Comparison of ENCODE assay signal across 14 mouse cellular contexts in the genomic region with DNA sequence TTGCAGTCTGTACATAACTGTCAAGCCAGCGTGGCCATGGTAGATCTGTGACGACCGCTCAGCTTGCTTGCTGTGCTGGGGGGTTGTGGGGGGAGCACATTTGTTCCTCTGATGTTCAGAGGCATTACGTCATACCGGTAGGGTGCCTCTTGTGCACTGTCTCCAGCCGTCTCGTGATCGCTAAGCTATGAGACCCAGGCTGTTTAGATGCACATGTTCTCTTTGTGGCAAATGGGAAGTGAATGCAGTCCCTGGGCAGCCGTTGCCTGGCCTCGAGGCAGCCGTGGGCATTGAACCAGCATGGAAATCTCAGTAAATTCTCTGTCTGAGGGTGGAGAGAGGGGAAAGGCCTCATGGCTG. TPM values are rescaled to one million over a fixed set of nuclear protein-coding genes. Genes with fewer than 3 reads are reported as not detected.
DNase-seq lines count a peak whose midpoint lies in the region; ATAC-seq lines count a peak whose summit lies in the region.
"Had no signal": no experiment of that assay in that cellular context is flagged by ENCODE, and none has a peak within 500 bp of the region (broad histone marks: within the 10 kb centered on the region; RNA-seq: fewer than 3 reads in every experiment).

No protein-coding gene starts in this region.

- H3K27me3 ChIP-seq in heart, embryonic 16.5 days (ENCODE audit: control insufficient read depth, insufficient read depth, low read length), result no peaks in the 10 kb centered on the region

- H3K27ac ChIP-seq in heart, embryonic 16.5 days (ENCODE audit: low read length), result peak overlapping the region; percentile 77
- H3K27ac ChIP-seq: gastrocnemius, adult 2 months; kidney, postnatal 0 days; macrophage had no signal

- H3K9me3 ChIP-seq in heart, embryonic 16.5 days (replicated peaks; ENCODE audit: control insufficient read depth, low read length), result no peaks in the 10 kb centered on the region
- H3K9me3 ChIP-seq: G1E had no signal

- WGBS in heart, embryonic 16.5 days, result 40% methylated on average over 11 of the region's 11 CpGs

- no peak for DNase-seq in heart, postnatal 10 days
- peak; percentile 76 for DNase-seq in A20 (ENCODE audit: low read depth, low spot score)
- peak; percentile 84 for DNase-seq in T-cell, adult 2 months (ENCODE audit: low spot score)
- DNase-seq in kidney, postnatal 10 days, result no peak
- no peak for DNase-seq in left cerebral cortex, postnatal 36 days (ENCODE audit: low spot score in 2 of 2)
- DNase-seq in left cerebral cortex, postnatal 25 days (ENCODE audit: low spot score in 2 of 2), result no peak
- DNase-seq: adrenal gland, postnatal 25 days; gastrocnemius, adult 2 months; left cerebral cortex, postnatal 4 days had no signal

- ATAC-seq in heart, embryonic 16.5 days (replicated peaks; ENCODE audit: extremely low read depth, insufficient read depth, low FRiP score), result no peak; the same call in 1 of the 2 replicates
- ATAC-seq in megakaryocyte-erythroid progenitor cell, adult 5-6 weeks (replicated peaks; ENCODE audit: low FRiP score, low TSS enrichment, poor library complexity, severe bottlenecking), result peak; percentile 36; the same call in 1 of the 2 replicates

- intact Hi-C loops in heart, postnatal 10 days (cut with DNase I), result no loop called here
- intact Hi-C loops in left cerebral cortex, postnatal 36 days (cut with DNase I), result no loop called here
- intact Hi-C loops in left cerebral cortex, postnatal 25 days (cut with DNase I), result no loop called here

- H3K4me3 ChIP-seq in heart, embryonic 16.5 days (ENCODE audit: low read length), result no peak overlapping the region
- H3K4me3 ChIP-seq: gastrocnemius, adult 2 months had no signal

- peaks cover 13% of the 10 kb centered on the region for H3K36me3 ChIP-seq in heart, embryonic 16.5 days (ENCODE audit: control insufficient read depth, insufficient read depth)

- peaks cover 51% of the 10 kb centered on the region for H3K4me1 ChIP-seq in heart, embryonic 16.5 days (ENCODE audit: control insufficient read depth, insufficient read depth, low read length)

- peak overlapping the region; percentile 30 for H3K4me2 ChIP-seq in heart, embryonic 16.5 days (ENCODE audit: low read depth, low read length)

- peak overlapping the region; percentile 49 for H3K9ac ChIP-seq in heart, embryonic 16.5 days (ENCODE audit: low read length)

RNA-seq across cellular contexts. Expression of a gene that starts 27.7 kb away (rescaled TPM):
- polyA plus RNA-seq in heart, embryonic 16.5 days (2015; fragmentation: Nextera tagmentation; extraction: Ambion mirVana), result 20.4 and 23.2 TPM in 2 replicates
- 10 to 100 TPM; 26.0 to 38.4 TPM for total RNA-seq in heart, postnatal 10 days (2021)
- total RNA-seq in megakaryocyte-erythroid progenitor cell, adult 5-6 weeks (2014; fragmentation: Nextera tagmentation), result 22.5 and 31.0 TPM in 2 replicates
- 11.9 and 21.6 TPM in 2 replicates for total RNA-seq in megakaryocyte-erythroid progenitor cell, adult 5-6 weeks (2017)
- 1 to 10 TPM; 6.2 to 7.1 TPM for total RNA-seq in left cerebral cortex, postnatal 36 days (2021)
- 1 to 10 TPM; 6.3 to 9.4 TPM for total RNA-seq in left cerebral cortex, postnatal 25 days (2021)

Comparison
In these comparisons a context has a peak if more than half of its experiments do, and no peak if none do; other contexts are left out.
1. DNase-seq: peak in A20 (single experiment) and T-cell, adult 2 months (single experiment); none in heart, postnatal 10 days (0 of 2), kidney, postnatal 10 days (single experiment), left cerebral cortex, postnatal 36 days (0 of 2) and left cerebral cortex, postnatal 25 days (0 of 2).